In the genomic region with DNA sequence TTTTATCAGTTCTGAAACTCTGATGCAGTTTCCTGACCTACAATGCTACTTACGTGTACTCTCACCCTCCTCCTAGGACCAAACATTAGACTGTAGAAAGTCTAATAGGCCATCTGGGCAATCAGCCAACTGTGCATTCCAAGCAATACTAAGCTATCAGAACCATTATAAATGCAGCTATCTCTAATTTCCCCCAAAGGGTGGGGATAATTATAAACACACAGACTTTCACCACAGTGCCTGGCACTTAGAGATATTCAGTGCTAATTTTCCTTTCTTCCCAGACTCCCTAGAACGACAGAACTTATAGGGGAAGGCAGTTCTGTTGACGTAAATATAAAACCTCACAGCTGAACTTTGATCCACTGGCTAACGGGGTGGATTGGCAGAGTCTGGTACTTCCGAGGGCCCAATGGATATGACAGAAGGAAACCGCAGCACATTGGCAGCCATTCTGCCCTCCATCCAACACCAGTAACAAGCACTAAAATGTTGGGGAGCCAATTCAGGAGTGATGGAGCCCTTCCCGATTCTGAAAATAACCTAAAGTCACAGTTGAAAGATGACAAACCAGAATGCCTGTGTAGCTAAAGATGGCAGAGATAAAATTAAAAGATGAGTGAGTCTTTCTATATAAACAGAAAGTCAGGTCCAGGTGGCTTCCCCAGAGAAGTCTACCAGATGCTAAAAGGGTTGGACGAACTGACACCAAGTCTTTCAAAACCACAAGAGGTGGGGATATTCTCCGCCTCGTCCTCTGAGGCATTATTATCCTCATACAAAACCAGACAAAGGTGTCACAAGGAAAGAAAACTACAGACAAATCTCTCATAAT, we compare ENCODE assay signal across 8 mouse cellular contexts. TPM values are rescaled to one million over a fixed set of nuclear protein-coding genes. Genes with fewer than 3 reads are reported as not detected.
DNase-seq lines count a peak whose midpoint lies in the region; ATAC-seq and TF ChIP-seq lines count a peak whose summit lies in the region.

No protein-coding gene starts in this region.

- no peak overlapping the region for H3K4me3 ChIP-seq in midbrain, postnatal 0 days (ENCODE audit: low read depth, low read length)
- H3K4me3 ChIP-seq in midbrain, embryonic 16.5 days (ENCODE audit: low read depth, low read length), result no peak overlapping the region
- no peak overlapping the region for H3K4me3 ChIP-seq in brown adipose tissue, adult 24 weeks (ENCODE audit: insufficient read depth, low read depth, low read length)
- H3K4me3 ChIP-seq in heart, postnatal 0 days (ENCODE audit: low read depth, low read length), result no peak overlapping the region
- H3K4me3 ChIP-seq in liver, embryonic 11.5 days (ENCODE audit: low read depth, low read length), result no peak overlapping the region

- no peaks in the 10 kb centered on the region for H3K4me1 ChIP-seq in midbrain, postnatal 0 days (ENCODE audit: insufficient read depth, low read length)
- H3K4me1 ChIP-seq in midbrain, embryonic 16.5 days (ENCODE audit: control insufficient read depth, insufficient read depth, low read length), result no peaks in the 10 kb centered on the region
- peaks cover 29% of the 10 kb centered on the region for H3K4me1 ChIP-seq in brown adipose tissue, adult 24 weeks (ENCODE audit: control insufficient read depth, insufficient read depth, insufficient read length, low read length)
- peaks cover 75% of the 10 kb centered on the region for H3K4me1 ChIP-seq in heart, postnatal 0 days (ENCODE audit: control insufficient read depth, insufficient read depth)
- H3K4me1 ChIP-seq in liver, embryonic 11.5 days (replicated peaks; ENCODE audit: control insufficient read depth, insufficient read depth, low read length), result peaks cover 35% of the 10 kb centered on the region

- peak; percentile 80 for TF ChIP-seq EP300 in heart, postnatal 0 days (IDR thresholded peaks at IDR 0.05; ENCODE audit: low read depth)

- no peaks in the 10 kb centered on the region for H3K36me3 ChIP-seq in midbrain, postnatal 0 days (ENCODE audit: insufficient read depth, low read length)
- no peaks in the 10 kb centered on the region; the same call in 1 of the 2 replicates for H3K36me3 ChIP-seq in midbrain, embryonic 16.5 days (ENCODE audit: control insufficient read depth, insufficient read depth, low read length)
- H3K36me3 ChIP-seq in heart, postnatal 0 days (replicated peaks; ENCODE audit: control insufficient read depth, insufficient read depth, low read length), result no peaks in the 10 kb centered on the region
- H3K36me3 ChIP-seq in liver, embryonic 11.5 days (ENCODE audit: control insufficient read depth, insufficient read depth, low read length), result 0 out of 2 replicates have a peak, but pooled peaks cover 2% of the 10 kb centered on the region

- no peak overlapping the region for H3K9ac ChIP-seq in midbrain, postnatal 0 days (replicated peaks; ENCODE audit: low read length, poor library complexity, severe bottlenecking)
- no peak overlapping the region for H3K9ac ChIP-seq in midbrain, embryonic 16.5 days (ENCODE audit: low read depth, low read length)
- no peak overlapping the region for H3K9ac ChIP-seq in heart, postnatal 0 days (replicated peaks; ENCODE audit: low read depth, low read length)
- no peak overlapping the region for H3K9ac ChIP-seq in liver, embryonic 11.5 days (ENCODE audit: low read depth, low read length)

- 60% methylated on average over 10 of the region's 10 CpGs for WGBS in midbrain, postnatal 0 days
- 63% methylated on average over 10 of the region's 10 CpGs for WGBS in midbrain, embryonic 16.5 days
- WGBS in heart, postnatal 0 days, result 16% methylated on average over 10 of the region's 10 CpGs
- 53% methylated on average over 10 of the region's 10 CpGs for WGBS in liver, embryonic 11.5 days

- TF ChIP-seq CTCF in midbrain, postnatal 0 days (IDR thresholded peaks at IDR 0.05), result no peak
- TF ChIP-seq CTCF in heart, postnatal 0 days (IDR thresholded peaks at IDR 0.05; ENCODE audit: low read depth), result no peak

- H3K27ac ChIP-seq in midbrain, postnatal 0 days (ENCODE audit: low read depth, low read length), result no peak overlapping the region
- H3K27ac ChIP-seq in midbrain, embryonic 16.5 days (ENCODE audit: low read length), result no peak overlapping the region
- H3K27ac ChIP-seq in brown adipose tissue, adult 24 weeks (replicated peaks; ENCODE audit: low read depth, low read length), result peak overlapping the region; percentile 87
- H3K27ac ChIP-seq in heart, postnatal 0 days (ENCODE audit: low read depth), result peak overlapping the region; percentile 91
- H3K27ac ChIP-seq in liver, embryonic 11.5 days (ENCODE audit: low read depth, low read length), result peak overlapping the region; percentile 0; the same call in 1 of the 2 replicates

- H3K27me3 ChIP-seq in midbrain, postnatal 0 days (ENCODE audit: insufficient read depth, low read length), result no peaks in the 10 kb centered on the region
- no peaks in the 10 kb centered on the region for H3K27me3 ChIP-seq in midbrain, embryonic 16.5 days (ENCODE audit: control insufficient read depth, insufficient read depth, low read depth, low read length)
- H3K27me3 ChIP-seq in heart, postnatal 0 days (ENCODE audit: control insufficient read depth, insufficient read depth, low read length), result no peaks in the 10 kb centered on the region
- no peaks in the 10 kb centered on the region for H3K27me3 ChIP-seq in liver, embryonic 11.5 days (replicated peaks; ENCODE audit: control insufficient read depth, insufficient read depth, low read length)

- DNase-seq in midbrain, postnatal 0 days (ENCODE audit: low spot score), result peak; percentile 39
- DNase-seq in heart, postnatal 0 days (ENCODE audit: low spot score), result peak; percentile 81
- no peak for DNase-seq in liver, embryonic 11.5 days (ENCODE audit: low spot score)
- peak; percentile 32 for DNase-seq in thymus, postnatal 25 days
- no peak for DNase-seq in layer of hippocampus, adult 11-12 months (ENCODE audit: low spot score)
- DNase-seq in spleen, postnatal 14 days (ENCODE audit: low spot score in 2 of 2), result no peak

- H3K9me3 ChIP-seq in midbrain, postnatal 0 days (ENCODE audit: low read length), result no peaks in the 10 kb centered on the region
- no peaks in the 10 kb centered on the region for H3K9me3 ChIP-seq in midbrain, embryonic 16.5 days (replicated peaks; ENCODE audit: control insufficient read depth, low read length, poor library complexity, severe bottlenecking)
- no peaks in the 10 kb centered on the region for H3K9me3 ChIP-seq in heart, postnatal 0 days (replicated peaks; ENCODE audit: control insufficient read depth, low read length)
- H3K9me3 ChIP-seq in liver, embryonic 11.5 days (ENCODE audit: control insufficient read depth, low read length), result no peaks in the 10 kb centered on the region

- H3K4me2 ChIP-seq in midbrain, postnatal 0 days (ENCODE audit: low read depth, low read length, poor library complexity, severe bottlenecking), result no peak overlapping the region
- H3K4me2 ChIP-seq in midbrain, embryonic 16.5 days (ENCODE audit: low read length), result no peak overlapping the region
- H3K4me2 ChIP-seq in heart, postnatal 0 days (ENCODE audit: low read depth, low read length), result peak overlapping the region; percentile 50
- H3K4me2 ChIP-seq in liver, embryonic 11.5 days, result no peak overlapping the region

- ATAC-seq in midbrain, postnatal 0 days (ENCODE audit: low FRiP score), result no peak
- ATAC-seq in midbrain, embryonic 16.5 days, result no peak
- ATAC-seq in heart, postnatal 0 days (ENCODE audit: insufficient read depth, low read depth), result peak; percentile 78
- peak; percentile 42; the same call in 1 of the 2 replicates for ATAC-seq in liver, embryonic 11.5 days (replicated peaks; ENCODE audit: low FRiP score)

RNA-seq across cellular contexts. Expression of a gene that starts 16.1 kb away (rescaled TPM):
- 10.0 and 11.0 TPM in 2 replicates for total RNA-seq in midbrain, postnatal 0 days (2014; rRNA removed)
- polyA plus RNA-seq in midbrain, postnatal 0 days (2015; fragmentation: Nextera tagmentation; extraction: Ambion mirVana), result 5.7 and 5.8 TPM in 2 replicates
- 5.8 and 6.4 TPM in 2 replicates for polyA plus RNA-seq in midbrain, embryonic 16.5 days (2015; fragmentation: Nextera tagmentation; extraction: Ambion mirVana)
- polyA plus RNA-seq in brown adipose tissue, adult 24 weeks (2012; ENCODE audit: insufficient read depth, insufficient read length, missing spikeins), result 33.0 and 33.8 TPM in 2 replicates
- 125 and 129 TPM in 2 replicates for total RNA-seq in heart, postnatal 0 days (2014; rRNA removed; ENCODE audit: low replicate concordance)
- 49.6 and 50.3 TPM in 2 replicates for polyA plus RNA-seq in heart, postnatal 0 days (2015; fragmentation: Nextera tagmentation; extraction: Ambion mirVana)
- polyA plus RNA-seq in liver, embryonic 11.5 days (2014; fragmentation: Nextera tagmentation; extraction: Ambion mirVana), result 49.0 and 50.4 TPM in 2 replicates

Comparison
In these comparisons a context has a peak if more than half of its experiments do, and no peak if none do; other contexts are left out.
1. ATAC-seq: peak in heart, postnatal 0 days (single experiment) and liver, embryonic 11.5 days (single experiment); none in midbrain, postnatal 0 days (single experiment) and midbrain, embryonic 16.5 days (single experiment).
2. DNase-seq: peak in midbrain, postnatal 0 days (single experiment), heart, postnatal 0 days (single experiment) and thymus, postnatal 25 days (single experiment); none in liver, embryonic 11.5 days (single experiment), layer of hippocampus, adult 11-12 months (single experiment) and spleen, postnatal 14 days (0 of 2).
3. H3K27ac ChIP-seq: peak in brown adipose tissue, adult 24 weeks (single experiment), heart, postnatal 0 days (single experiment) and liver, embryonic 11.5 days (single experiment); none in midbrain, postnatal 0 days (single experiment) and midbrain, embryonic 16.5 days (single experiment).